Mouse (Mus musculus): ENCODE measurements around the gene Foxp1. TPM values are rescaled to one million over a fixed set of nuclear protein-coding genes. Genes with fewer than 3 reads are reported as not detected.

Foxp1 gene
- total RNA-seq, 4 experiments from 2014 or later, result 27.2 to 37.3 (median 31.2) TPM

- DNase-seq (ENCODE audit: low spot score), result no peak
Observed at GRCm38 (mm10) chr6:99263061-99263885, 259.2 kb downstream of the Foxp1 start.

GRCm38 (mm10) chr6:99261737-99262130 lies 260.8 kb downstream of the Foxp1 start:
- no peak for DNase-seq (ENCODE audit: low spot score)

GRCm38 (mm10) chr6:99260941-99261736 lies 261.4 kb downstream of the Foxp1 start:
- no peak for DNase-seq (ENCODE audit: low spot score)

GRCm38 (mm10) chr6:99258346-99258745 lies 264.2 kb downstream of the Foxp1 start:
- DNase-seq (ENCODE audit: low spot score), result no peak

- DNase-seq (ENCODE audit: low spot score), result no peak
Observed at GRCm38 (mm10) chr6:99257676-99258075, 264.8 kb downstream of the Foxp1 start.

GRCm38 (mm10) chr6:99253331-99253730 lies 269.2 kb downstream of the Foxp1 start:
- DNase-seq (ENCODE audit: low spot score), result no peak

- no peak for DNase-seq (ENCODE audit: low spot score)
Observed at GRCm38 (mm10) chr6:99252816-99253215, 269.7 kb downstream of the Foxp1 start.

- no peak for DNase-seq (ENCODE audit: low spot score)
Observed at GRCm38 (mm10) chr6:99251924-99252323, 270.6 kb downstream of the Foxp1 start.

- no peak for DNase-seq (ENCODE audit: low spot score)
Observed at GRCm38 (mm10) chr6:99251222-99251621, 271.3 kb downstream of the Foxp1 start.

- DNase-seq (ENCODE audit: low spot score), result no peak
Observed at GRCm38 (mm10) chr6:99249496-99250030, 273.0 kb downstream of the Foxp1 start.

- DNase-seq (ENCODE audit: low spot score), result no peak
Observed at GRCm38 (mm10) chr6:99248396-99248795, 274.1 kb downstream of the Foxp1 start.

GRCm38 (mm10) chr6:99241625-99242395 lies 280.7 kb downstream of the Foxp1 start:
- no peak for DNase-seq (ENCODE audit: low spot score)

GRCm38 (mm10) chr6:99240764-99241163 lies 281.8 kb downstream of the Foxp1 start:
- DNase-seq (ENCODE audit: low spot score), result no peak

GRCm38 (mm10) chr6:99235588-99235987 lies 286.9 kb downstream of the Foxp1 start:
- DNase-seq (ENCODE audit: low spot score), result no peak

GRCm38 (mm10) chr6:99233411-99233810 lies 289.1 kb downstream of the Foxp1 start:
- DNase-seq (ENCODE audit: low spot score), result no peak

- DNase-seq (ENCODE audit: low spot score), result peak; percentile 16
Observed at GRCm38 (mm10) chr6:99228336-99228870, 294.1 kb downstream of the Foxp1 start.

GRCm38 (mm10) chr6:99221147-99221546 lies 301.4 kb downstream of the Foxp1 start:
- no peak for DNase-seq (ENCODE audit: low spot score)

GRCm38 (mm10) chr6:99220472-99220871 lies 302.0 kb downstream of the Foxp1 start:
- no peak for DNase-seq (ENCODE audit: low spot score)

GRCm38 (mm10) chr6:99217846-99218245 lies 304.7 kb downstream of the Foxp1 start:
- DNase-seq (ENCODE audit: low spot score), result no peak

GRCm38 (mm10) chr6:99217155-99217554 lies 305.4 kb downstream of the Foxp1 start:
- no peak for DNase-seq (ENCODE audit: low spot score)

- no peak for DNase-seq (ENCODE audit: low spot score)
Observed at GRCm38 (mm10) chr6:99212461-99212860, 310.1 kb downstream of the Foxp1 start.

Measured in heart, adult 8-10 months (tissue).